Mouse (Mus musculus) myocyte (in vitro differentiated cells): ENCODE measurements around the gene Mbtd1. TPM values are rescaled to one million over a fixed set of nuclear protein-coding genes. Genes with fewer than 3 reads are reported as not detected.

ENCODE experiments used
- H3K27me3 ChIP-seq: one replicate; pipeline ENCODE4 v1.6.1; 2011; ENCODE audit not compliant: control insufficient read depth, insufficient read depth, insufficient read length
- H3K36me3 ChIP-seq: one replicate; pipeline ENCODE4 v1.6.1; 2011; ENCODE audit not compliant: control insufficient read depth, insufficient read depth
- H3K4me2 ChIP-seq: one replicate; pipeline ENCODE4 v1.6.1; 2011; ENCODE audit warnings: low read depth, control low read depth
- H3K4me3 ChIP-seq: one replicate; pipeline ENCODE4 v1.5.1; 2011; ENCODE audit warnings: mild to moderate bottlenecking, control low read depth, moderate library complexity
- H3K79me2 ChIP-seq: one replicate; pipeline ENCODE4 v1.6.1; 2011; ENCODE audit not compliant: control insufficient read depth, insufficient read depth
- H3ac ChIP-seq: one replicate; pipeline ENCODE4 v1.6.1; 2011; ENCODE audit not compliant: control insufficient read depth, insufficient read length
- CEBPB ChIP-seq: IDR thresholded peaks from 2 replicates; pipeline ENCODE4 v1.6.1; 2011; ENCODE audit warnings: mild to moderate bottlenecking, moderate library complexity; ENCODE audit not compliant: poor library complexity, insufficient read depth, severe bottlenecking
- E2F4 ChIP-seq: IDR thresholded peaks from one replicate; pipeline ENCODE4 v1.6.1; 2011; ENCODE audit warnings: mild to moderate bottlenecking, control low read depth, moderate library complexity; ENCODE audit not compliant: insufficient read depth
- MAX ChIP-seq: IDR thresholded peaks from one replicate; pipeline ENCODE4 v1.6.1; 2011; ENCODE audit warnings: low read depth, mild to moderate bottlenecking, control low read depth
- MYOD1 ChIP-seq, 3 experiments: IDR thresholded peaks; one replicate each; pipeline ENCODE4 v1.6.1; 2011; ENCODE audit warnings: control low read depth in 2 of 3, low read depth in 2 of 3, mild to moderate bottlenecking in 2 of 3, moderate library complexity in 1 of 3; ENCODE audit not compliant: insufficient read length in 2 of 3, control insufficient read depth in 1 of 3
- MYOG ChIP-seq, 3 experiments: IDR thresholded peaks; one replicate each; pipeline ENCODE4 v1.6.1; 2011; ENCODE audit warnings: control low read depth in 2 of 3, low read depth in 2 of 3, mild to moderate bottlenecking in 2 of 3; ENCODE audit not compliant: insufficient read length in 2 of 3, control insufficient read depth in 1 of 3, insufficient read depth in 1 of 3
- POLR2A ChIP-seq: IDR thresholded peaks from one replicate; pipeline ENCODE4 v1.6.1; 2011; ENCODE audit warnings: low read depth, mild to moderate bottlenecking, control low read depth, moderate library complexity; ENCODE audit not compliant: insufficient read length
- POLR2AphosphoS2 ChIP-seq: IDR thresholded peaks from one replicate; pipeline ENCODE4 v1.6.1; 2011; ENCODE audit warnings: low read depth, control low read depth; ENCODE audit not compliant: insufficient read length
- REST ChIP-seq: IDR thresholded peaks from one replicate; pipeline ENCODE4 v1.6.1; 2011; ENCODE audit warnings: mild to moderate bottlenecking, control low read depth, moderate library complexity; ENCODE audit not compliant: insufficient read depth, insufficient read length
- SRF ChIP-seq: IDR thresholded peaks from one replicate; pipeline ENCODE4 v1.6.1; 2011; ENCODE audit warnings: low read depth; ENCODE audit not compliant: control insufficient read depth, insufficient read length
- TCF12 ChIP-seq: IDR thresholded peaks from one replicate; pipeline ENCODE4 v1.6.1; 2011; ENCODE audit warnings: mild to moderate bottlenecking, control low read depth; ENCODE audit not compliant: poor library complexity, insufficient read depth, severe bottlenecking
- TCF3 ChIP-seq: IDR thresholded peaks from one replicate; pipeline ENCODE4 v1.6.1; 2011; ENCODE audit warnings: low read depth, control low read depth; ENCODE audit not compliant: insufficient read length
- USF1 ChIP-seq: IDR thresholded peaks from one replicate; pipeline ENCODE4 v1.6.1; 2011; ENCODE audit warnings: low read depth, mild to moderate bottlenecking, control low read depth, moderate library complexity
- polyA plus RNA-seq: library from polyadenylated mRNA; unstranded; fragments of >200 nt; fragmentation: generic; extraction: Trizol; gene quantifications from one replicate; pipeline ENCODE4 v1.2.1, GENCODE M21; 2012; ENCODE audit warnings: missing spikeins

The Mbtd1 gene
- polyA plus RNA-seq, 1 experiment: 4.2 TPM

DNA sequence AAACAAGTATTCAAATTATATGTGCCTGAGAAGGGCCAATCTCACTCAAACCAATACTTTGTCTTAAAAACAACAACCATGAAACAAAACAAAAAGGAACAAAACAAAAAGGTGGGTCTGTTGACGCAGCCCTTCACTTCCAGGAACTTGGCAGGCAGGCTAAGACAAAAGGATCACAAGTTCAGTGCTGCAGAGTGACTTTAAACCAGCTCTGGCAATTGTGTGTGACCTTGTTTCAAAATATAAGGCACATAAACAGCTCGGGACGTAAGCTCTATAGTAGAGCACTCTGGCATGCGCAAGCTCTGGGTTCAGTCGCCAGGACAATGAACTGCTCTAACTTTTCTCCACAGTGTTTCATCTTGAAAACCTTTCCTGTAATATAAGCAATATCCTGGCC lies 87.3 kb downstream of the Mbtd1 start:
- H3ac ChIP-seq: no peak overlapping the region
- TF ChIP-seq USF1 (no peak), MAX (no peak), E2F4 (no peak), MYOD1 (IDR thresholded peaks at IDR 0.05; ENCODE audit: control insufficient read depth in 1 of 3, insufficient read length in 2 of 3, low read depth in 2 of 3) (no peak), REST (no peak), SRF (no peak), TCF3 (no peak), CEBPB (no peak), POLR2AphosphoS2 (no peak), MYOG (IDR thresholded peaks at IDR 0.05; ENCODE audit: control insufficient read depth in 1 of 3, insufficient read depth in 1 of 3, insufficient read length in 2 of 3, low read depth in 2 of 3) (no peak), TCF12 (no peak), POLR2A (no peak)
- no peak overlapping the region for H3K4me3 ChIP-seq
- no peak overlapping the region for H3K4me2 ChIP-seq
- no peaks in the 10 kb centered on the region for H3K36me3 ChIP-seq
- H3K27me3 ChIP-seq: no peaks in the 10 kb centered on the region
- H3K79me2 ChIP-seq: peaks cover 1% of the 10 kb centered on the region

DNA sequence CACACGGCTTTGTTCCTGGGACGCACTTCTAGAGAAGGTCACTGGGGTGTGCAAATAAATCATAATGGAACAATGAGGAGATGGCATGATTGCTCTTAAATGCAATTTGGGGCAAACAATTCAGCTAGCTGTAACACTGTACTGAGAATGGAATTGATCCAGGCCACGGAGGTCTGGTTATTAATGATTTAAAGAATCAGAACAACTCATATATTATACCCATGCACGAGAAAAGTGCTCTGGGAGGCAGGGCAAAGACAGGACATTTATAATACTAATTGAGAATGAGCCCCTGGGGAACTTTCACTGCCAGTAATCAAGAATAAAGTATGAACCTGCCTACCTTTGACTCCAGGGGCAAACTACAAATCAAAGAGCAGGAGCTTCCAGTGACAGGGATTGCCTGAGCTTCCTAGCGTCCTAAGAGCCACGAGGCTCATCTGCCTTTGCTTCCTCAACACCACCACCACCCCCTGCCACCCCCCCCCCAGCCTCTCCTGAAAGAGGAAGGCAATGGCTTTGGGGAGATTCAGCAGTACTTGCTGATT lies 93.9 kb downstream of the Mbtd1 start:
- Histone ChIP-seq H3ac (no peak overlapping the region), H3K4me2 (no peak overlapping the region), H3K36me3 (no peaks in the 10 kb centered on the region), H3K79me2 (no peaks in the 10 kb centered on the region), H3K4me3 (no peak overlapping the region), H3K27me3 (no peaks in the 10 kb centered on the region)
- TF ChIP-seq REST (no peak), MAX (no peak), CEBPB (no peak), E2F4 (no peak), SRF (no peak), TCF12 (no peak), POLR2A (no peak)

DNA sequence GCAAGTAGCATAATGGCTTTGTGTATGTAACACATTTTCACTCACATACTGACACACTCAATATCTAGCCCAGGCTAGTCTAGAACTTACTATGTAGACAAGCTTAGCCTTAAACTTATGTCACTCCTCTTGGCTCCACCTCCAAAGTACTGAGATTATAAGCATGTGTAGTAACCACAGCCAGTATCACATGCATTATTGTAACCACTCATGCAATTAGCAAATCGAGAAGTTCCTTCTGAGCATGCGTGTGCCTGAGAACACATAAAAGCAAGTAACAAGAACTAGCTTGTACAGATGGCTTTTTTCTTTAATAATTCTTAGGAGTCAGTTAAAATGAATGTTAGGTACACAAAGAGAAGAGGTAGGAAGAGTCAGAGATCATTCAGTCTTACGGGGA lies 99.0 kb downstream of the Mbtd1 start:
- H3K4me2 ChIP-seq: no peak overlapping the region
- no peak for TF ChIP-seq POLR2AphosphoS2
- no peak for TF ChIP-seq CEBPB
- TF ChIP-seq TCF12: no peak
- no peak for TF ChIP-seq USF1
- no peak for TF ChIP-seq TCF3
- no peak for TF ChIP-seq MYOG (IDR thresholded peaks at IDR 0.05; ENCODE audit: control insufficient read depth in 1 of 3, insufficient read depth in 1 of 3, insufficient read length in 2 of 3, low read depth in 2 of 3)
- TF ChIP-seq MAX: no peak
- H3K36me3 ChIP-seq: no peaks in the 10 kb centered on the region
- no peaks in the 10 kb centered on the region for H3K79me2 ChIP-seq
- no peak overlapping the region for H3ac ChIP-seq
- no peaks in the 10 kb centered on the region for H3K27me3 ChIP-seq
- H3K4me3 ChIP-seq: no peak overlapping the region

DNA sequence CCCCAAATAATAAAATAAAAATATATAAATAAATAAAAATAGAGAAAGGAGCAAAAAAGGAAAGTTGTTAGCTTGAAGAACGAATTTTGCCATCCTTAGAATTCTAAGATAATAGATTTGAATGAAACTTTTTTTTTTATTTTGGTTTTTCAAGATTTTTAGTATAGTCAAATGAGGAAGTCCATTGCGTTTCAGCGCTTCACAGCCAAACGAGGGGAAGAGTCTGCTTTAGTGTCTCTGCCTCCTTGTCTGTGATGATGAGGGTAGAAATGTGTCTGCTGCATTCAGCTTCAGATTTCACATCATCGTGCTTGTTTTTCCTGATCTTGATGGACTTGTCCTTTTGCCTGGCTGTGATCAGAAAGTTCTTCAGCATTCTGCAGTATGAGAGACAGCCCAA lies 99.6 kb downstream of the Mbtd1 start:
- no peaks in the 10 kb centered on the region for H3K36me3 ChIP-seq
- no peak for TF ChIP-seq MYOG (IDR thresholded peaks at IDR 0.05; ENCODE audit: control insufficient read depth in 1 of 3, insufficient read depth in 1 of 3, insufficient read length in 2 of 3, low read depth in 2 of 3)
- TF ChIP-seq TCF3: no peak
- TF ChIP-seq CEBPB: no peak
- TF ChIP-seq USF1: no peak
- no peaks in the 10 kb centered on the region for H3K27me3 ChIP-seq
- H3K79me2 ChIP-seq: no peaks in the 10 kb centered on the region
- H3ac ChIP-seq: no peak overlapping the region
- H3K4me2 ChIP-seq: no peak overlapping the region
- H3K4me3 ChIP-seq: no peak overlapping the region

DNA sequence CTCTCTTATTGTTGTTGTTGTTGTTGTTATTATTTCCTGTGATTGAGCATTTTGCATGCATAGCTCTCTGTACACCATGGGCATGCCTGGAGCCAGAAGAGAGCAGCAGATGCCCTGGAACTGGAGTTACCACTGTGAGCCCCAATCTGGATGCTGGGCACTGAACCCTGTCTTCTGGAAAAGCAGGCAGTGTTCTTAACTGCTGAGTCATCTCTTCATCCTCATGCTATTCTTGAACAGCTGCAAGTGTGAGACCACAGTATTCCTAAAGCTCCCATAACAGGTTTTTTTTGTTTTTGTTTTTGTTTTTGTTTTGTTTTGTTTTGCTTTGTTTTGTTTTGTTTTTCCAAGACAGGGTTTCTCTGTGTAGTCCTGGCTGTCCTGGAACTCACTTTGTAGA lies 100.6 kb downstream of the Mbtd1 start:
- no peak overlapping the region for H3K4me3 ChIP-seq
- no peak overlapping the region for H3ac ChIP-seq
- H3K36me3 ChIP-seq: no peaks in the 10 kb centered on the region
- H3K27me3 ChIP-seq: no peaks in the 10 kb centered on the region
- no peak overlapping the region for H3K4me2 ChIP-seq
- TF ChIP-seq SRF (no peak), USF1 (no peak), POLR2AphosphoS2 (no peak), TCF3 (no peak), E2F4 (no peak), MYOG (IDR thresholded peaks at IDR 0.05; ENCODE audit: control insufficient read depth in 1 of 3, insufficient read depth in 1 of 3, insufficient read length in 2 of 3, low read depth in 2 of 3) (no peak), CEBPB (no peak)
- no peaks in the 10 kb centered on the region for H3K79me2 ChIP-seq

DNA sequence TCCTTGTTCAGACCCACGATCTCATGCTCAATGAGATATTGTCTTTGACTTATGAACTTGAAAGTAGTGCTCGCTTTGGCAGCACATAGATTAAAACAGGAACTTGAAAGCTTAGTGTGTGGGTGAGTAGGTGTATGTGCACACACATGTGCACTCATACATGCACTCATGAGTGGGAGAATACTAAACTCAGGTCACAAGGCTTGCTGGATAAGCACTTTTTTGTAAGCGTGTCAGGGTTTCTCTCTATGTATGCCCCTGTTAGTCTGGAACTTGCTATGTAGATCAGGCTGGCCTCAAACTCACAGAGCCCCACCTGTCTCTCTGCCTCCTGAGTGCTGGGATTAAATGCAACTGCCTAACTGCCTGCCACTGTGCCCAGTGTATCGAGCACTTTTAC lies 101.4 kb downstream of the Mbtd1 start:
- Histone ChIP-seq H3ac (no peak overlapping the region), H3K79me2 (no peaks in the 10 kb centered on the region), H3K4me3 (no peak overlapping the region), H3K4me2 (peak overlapping the region; percentile 50), H3K36me3 (no peaks in the 10 kb centered on the region), H3K27me3 (no peaks in the 10 kb centered on the region)
- TF ChIP-seq TCF12 (no peak), POLR2AphosphoS2 (no peak), MAX (no peak), POLR2A (no peak), SRF (no peak), USF1 (no peak), MYOG (IDR thresholded peaks at IDR 0.05; ENCODE audit: control insufficient read depth in 1 of 3, insufficient read depth in 1 of 3, insufficient read length in 2 of 3, low read depth in 2 of 3) (no peak), E2F4 (no peak), MYOD1 (IDR thresholded peaks at IDR 0.05; ENCODE audit: control insufficient read depth in 1 of 3, insufficient read length in 2 of 3, low read depth in 2 of 3) (no peak), CEBPB (no peak), TCF3 (no peak)
